Mouse (Mus musculus) left cerebral cortex, adult 2 months (tissue): ENCODE measurements at regions not wholly inside any gene's neighbourhood (a gene's known extent, or its start where the extent isn't known, plus 50 kb on each side); places are given as distances from the start of the nearest gene placed in this dataset.

Source experiments
- DNase-seq, 2 experiments: peaks; one replicate each; pipeline ENCODE4 v3.0.0; 2021 to 2022; ENCODE audit warnings: low spot score in 2 of 2, mixed read lengths in 1 of 2; ENCODE audit errors: extremely low spot score in 1 of 2
- H3K27ac ChIP-seq: fragments of 200-600 bp; 2 replicates; pipeline ENCODE4 v1.8.1; 2022
- H3K4me3 ChIP-seq: fragments of 200-600 bp; 2 replicates; pipeline ENCODE4 v1.8.1; 2022
- CTCF ChIP-seq: fragments of 200-600 bp; IDR thresholded peaks from 2 replicates; pipeline ENCODE4 v1.8.1; 2022; ENCODE audit warnings: antibody characterized with exemption, mild to moderate bottlenecking, moderate library complexity
- intact Hi-C: fragments of 180-260 bp; cut with DNase I; formaldehyde crosslinking; loops from one replicate; pipeline ENCODE4 v1.15.1; 2025

GRCm38 (mm10) chr10:56453578-56454069 lies 76.5 kb downstream of the Gja1 start:
- intact Hi-C loops, result no loop called here
- H3K27ac ChIP-seq, result no peak overlapping the region
- no peak for TF ChIP-seq CTCF
- H3K4me3 ChIP-seq, result no peak overlapping the region
- no peak for DNase-seq

- Histone ChIP-seq H3K4me3 (no peak overlapping the region), H3K27ac (no peak overlapping the region)
- intact Hi-C loops, result no loop called here
- no peak for DNase-seq
- no peak for TF ChIP-seq CTCF
Observed at GRCm38 (mm10) chr10:56455867-56456468, 78.8 kb downstream of the Gja1 start.

GRCm38 (mm10) chr10:56468537-56468936 lies 91.4 kb downstream of the Gja1 start:
- Histone ChIP-seq H3K27ac (no peak overlapping the region), H3K4me3 (no peak overlapping the region)
- intact Hi-C loops, result no loop called here
- TF ChIP-seq CTCF, result no peak
- DNase-seq, result no peak

GRCm38 (mm10) chr10:56468993-56469712 lies 92.0 kb downstream of the Gja1 start:
- peak overlapping the region; percentile 16 for H3K4me3 ChIP-seq
- DNase-seq, result no peak
- TF ChIP-seq CTCF, result no peak
- intact Hi-C loops, result no loop called here
- no peak overlapping the region for H3K27ac ChIP-seq

GRCm38 (mm10) chr10:56469895-56470294 lies 92.8 kb downstream of the Gja1 start:
- no peak for DNase-seq
- H3K27ac ChIP-seq, result no peak overlapping the region
- H3K4me3 ChIP-seq, result no peak overlapping the region
- no peak for TF ChIP-seq CTCF
- intact Hi-C loops, result no loop called here

GRCm38 (mm10) chr10:56474951-56475350 lies 97.8 kb downstream of the Gja1 start:
- no peak overlapping the region for H3K4me3 ChIP-seq
- no peak overlapping the region for H3K27ac ChIP-seq
- DNase-seq, result no peak
- intact Hi-C loops, result no loop called here
- no peak for TF ChIP-seq CTCF

GRCm38 (mm10) chr10:56482156-56482716 lies 105.1 kb downstream of the Gja1 start:
- no peak overlapping the region for H3K4me3 ChIP-seq
- TF ChIP-seq CTCF, result no peak
- intact Hi-C loops, result no loop called here
- H3K27ac ChIP-seq, result no peak overlapping the region
- no peak for DNase-seq

- intact Hi-C loops, result no loop called here
- DNase-seq, result no peak
- no peak for TF ChIP-seq CTCF
- Histone ChIP-seq H3K27ac (no peak overlapping the region), H3K4me3 (no peak overlapping the region)
Observed at GRCm38 (mm10) chr10:56484931-56485330, 107.8 kb downstream of the Gja1 start.

GRCm38 (mm10) chr10:56485746-56486145 lies 108.6 kb downstream of the Gja1 start:
- intact Hi-C loops, result no loop called here
- no peak overlapping the region for H3K27ac ChIP-seq
- no peak for DNase-seq
- H3K4me3 ChIP-seq, result no peak overlapping the region
- no peak for TF ChIP-seq CTCF

- Histone ChIP-seq H3K4me3 (no peak overlapping the region), H3K27ac (no peak overlapping the region)
- no peak for DNase-seq
- no peak for TF ChIP-seq CTCF
- intact Hi-C loops, result no loop called here
Observed at GRCm38 (mm10) chr10:56486584-56486983, 109.5 kb downstream of the Gja1 start.

GRCm38 (mm10) chr10:56493461-56493860 lies 116.3 kb downstream of the Gja1 start:
- no peak for TF ChIP-seq CTCF
- H3K4me3 ChIP-seq, result no peak overlapping the region
- no peak for DNase-seq
- intact Hi-C loops, result no loop called here
- H3K27ac ChIP-seq, result no peak overlapping the region

GRCm38 (mm10) chr10:56495352-56495751 lies 118.2 kb downstream of the Gja1 start:
- Histone ChIP-seq H3K27ac (no peak overlapping the region), H3K4me3 (no peak overlapping the region)
- intact Hi-C loops, result no loop called here
- no peak for DNase-seq
- TF ChIP-seq CTCF, result no peak

- intact Hi-C loops, result no loop called here
- no peak for TF ChIP-seq CTCF
- H3K4me3 ChIP-seq, result no peak overlapping the region
- H3K27ac ChIP-seq, result no peak overlapping the region
- DNase-seq, result no peak
Observed at GRCm38 (mm10) chr10:56519041-56519440, 141.9 kb downstream of the Gja1 start.
